Mouse (Mus musculus) CH12.LX (cell line): Measurements from ENCODE around the gene Nudc. TPM values are rescaled to one million over a fixed set of nuclear protein-coding genes. Genes with fewer than 3 reads are reported as not detected.

Experiments used
- DNase-seq: peaks from one replicate; pipeline ENCODE4 v3.0.0-alpha.2; 2013; ENCODE audit errors: extremely low read depth
- H3K27ac ChIP-seq: 2 replicates; pipeline ENCODE4 v1.5.1; 2012; ENCODE audit warnings: low read depth, mild to moderate bottlenecking, control low read depth, moderate library complexity; ENCODE audit not compliant: insufficient read depth
- H3K27me3 ChIP-seq: replicated peaks from 2 replicates; pipeline ENCODE3; 2012; ENCODE audit warnings: inconsistent platforms
- H3K36me3 ChIP-seq, 2 experiments: replicated peaks in 1 of 2; 2 replicates each; pipeline versions ENCODE3 to v1.6.1; 2012; ENCODE audit warnings: inconsistent platforms in 1 of 2, low read length in 1 of 2, mild to moderate bottlenecking in 1 of 2, mixed read lengths in 1 of 2, moderate library complexity in 1 of 2; ENCODE audit not compliant: control insufficient read depth in 1 of 2, insufficient read depth in 1 of 2
- H3K4me1 ChIP-seq, 2 experiments: 2 replicates each; pipeline ENCODE4 v1.6.1; 2012; ENCODE audit warnings: inconsistent platforms in 1 of 2, moderate library complexity in 1 of 2; ENCODE audit not compliant: insufficient read depth in 2 of 2, control insufficient read depth in 1 of 2
- H3K4me2 ChIP-seq: 2 replicates; pipeline ENCODE4 v1.6.1; 2012; ENCODE audit warnings: low read depth, mild to moderate bottlenecking, control low read depth; ENCODE audit not compliant: poor library complexity, insufficient read depth, severe bottlenecking
- H3K4me3 ChIP-seq, 3 experiments: fragments of 150-350 bp in 1 of 3; sonication (generic) in 1 of 3; replicated peaks in 1 of 3; 2 replicates each; pipeline versions ENCODE3 to v1.5.1; 2011 to 2012; ENCODE audit warnings: low read depth in 2 of 3, low read length in 2 of 3, mild to moderate bottlenecking in 2 of 3, moderate library complexity in 2 of 3, control low read depth in 1 of 3, improper control_type of control experiment in 1 of 3, inconsistent platforms in 1 of 3, mixed read lengths in 1 of 3; ENCODE audit not compliant: poor library complexity in 1 of 3
- H3K79me2 ChIP-seq: replicated peaks from 2 replicates; pipeline ENCODE4 v1.6.1; 2012; ENCODE audit warnings: mild to moderate bottlenecking, moderate library complexity; ENCODE audit not compliant: control insufficient read depth, poor library complexity, insufficient read depth, severe bottlenecking; ENCODE audit errors: extremely low read depth
- H3K9ac ChIP-seq: 2 replicates; pipeline ENCODE4 v1.6.1; 2012; ENCODE audit warnings: low read depth, mild to moderate bottlenecking, control low read depth, moderate library complexity; ENCODE audit not compliant: insufficient read depth
- H3K9me3 ChIP-seq: replicated peaks from 2 replicates; pipeline ENCODE3; 2012; ENCODE audit warnings: low read length, inconsistent platforms, mixed read lengths
- BHLHE40 ChIP-seq: IDR thresholded peaks from 2 replicates; pipeline ENCODE4 v1.6.1; 2011; ENCODE audit warnings: mild to moderate bottlenecking, low read depth, low read length, improper control_type of control experiment
- CHD1 ChIP-seq: IDR thresholded peaks from 2 replicates; pipeline ENCODE4 v1.6.1; 2012; ENCODE audit warnings: low read depth, low read length, improper control_type of control experiment, inconsistent platforms
- CHD2 ChIP-seq: IDR thresholded peaks from 2 replicates; pipeline ENCODE4 v1.6.1; 2011; ENCODE audit warnings: low read length, improper control_type of control experiment
- CTCF ChIP-seq, 2 experiments: IDR thresholded peaks in 1 of 2; conservative IDR thresholded peaks in 1 of 2; 2 replicates each; pipeline ENCODE4 v1.5.1; 2011 to 2012; ENCODE audit warnings: low read depth in 2 of 2, low read length in 2 of 2, improper control_type of control experiment in 1 of 2, inconsistent platforms in 1 of 2, mild to moderate bottlenecking in 1 of 2, moderate library complexity in 1 of 2
- E2F4 ChIP-seq: IDR thresholded peaks from 2 replicates; pipeline ENCODE4 v1.6.1; 2011; ENCODE audit warnings: low read depth, low read length, improper control_type of control experiment; ENCODE audit not compliant: insufficient replicate concordance
- ELF1 ChIP-seq: IDR thresholded peaks from 2 replicates; pipeline ENCODE4 v1.6.1; 2014; ENCODE audit warnings: low read depth, mild to moderate bottlenecking, inconsistent platforms, low read length, improper control_type of control experiment
- EP300 ChIP-seq: IDR thresholded peaks from 2 replicates; pipeline ENCODE4 v1.6.1; 2011; ENCODE audit warnings: low read length, improper control_type of control experiment
- ETS1 ChIP-seq: conservative IDR thresholded peaks from 2 replicates; pipeline ENCODE4 v1.6.1; 2012; ENCODE audit warnings: low read depth, mild to moderate bottlenecking, inconsistent platforms, low read length, improper control_type of control experiment, moderate library complexity
- GABPA ChIP-seq: IDR thresholded peaks from 2 replicates; pipeline ENCODE4 v1.6.1; 2012; ENCODE audit warnings: low read depth, low read length, improper control_type of control experiment, inconsistent platforms; ENCODE audit not compliant: insufficient replicate concordance
- HCFC1 ChIP-seq: IDR thresholded peaks from 2 replicates; pipeline ENCODE4 v1.6.1; 2012; ENCODE audit warnings: low read depth, mild to moderate bottlenecking, inconsistent platforms, low read length, improper control_type of control experiment
- IRF4 ChIP-seq: IDR thresholded peaks from 2 replicates; pipeline ENCODE4 v1.6.1; 2014; ENCODE audit warnings: low read depth, mild to moderate bottlenecking, inconsistent platforms, low read length, improper control_type of control experiment
- JUN ChIP-seq: IDR thresholded peaks from 2 replicates; pipeline ENCODE4 v1.6.1; 2011; ENCODE audit warnings: low read depth, mild to moderate bottlenecking, low read length, improper control_type of control experiment, moderate library complexity; ENCODE audit not compliant: insufficient read depth
- JUND ChIP-seq: conservative IDR thresholded peaks from 2 replicates; pipeline ENCODE4 v1.6.1; 2011; ENCODE audit warnings: low read depth, low read length, improper control_type of control experiment
- KAT2A ChIP-seq: IDR thresholded peaks from 2 replicates; pipeline ENCODE4 v1.6.1; 2012; ENCODE audit warnings: low read length, improper control_type of control experiment, inconsistent platforms; ENCODE audit not compliant: insufficient replicate concordance
- MAFK ChIP-seq: IDR thresholded peaks from 2 replicates; pipeline ENCODE4 v1.6.1; 2011; ENCODE audit warnings: low read length, improper control_type of control experiment; ENCODE audit not compliant: insufficient replicate concordance
- MAX ChIP-seq: IDR thresholded peaks from 2 replicates; pipeline ENCODE4 v1.6.1; 2011; ENCODE audit warnings: low read length, improper control_type of control experiment
- MAZ ChIP-seq: IDR thresholded peaks from 2 replicates; pipeline ENCODE4 v1.6.1; 2012; ENCODE audit warnings: low read depth, mild to moderate bottlenecking, inconsistent platforms, low read length, improper control_type of control experiment, moderate library complexity
- MEF2A ChIP-seq: IDR thresholded peaks from 2 replicates; pipeline ENCODE4 v1.6.1; 2014; ENCODE audit warnings: low read depth, mild to moderate bottlenecking, inconsistent platforms, low read length, improper control_type of control experiment, borderline replicate concordance
- MXI1 ChIP-seq: IDR thresholded peaks from 2 replicates; pipeline ENCODE4 v1.6.1; 2011; ENCODE audit warnings: mild to moderate bottlenecking, low read depth, low read length, improper control_type of control experiment
- MYC ChIP-seq: IDR thresholded peaks from 2 replicates; pipeline ENCODE4 v1.6.1; 2011; ENCODE audit warnings: low read depth, mild to moderate bottlenecking, improper control_type of control experiment, low read length
- NELFE ChIP-seq: IDR thresholded peaks from 2 replicates; pipeline ENCODE4 v1.6.1; 2011; ENCODE audit warnings: low read depth, low read length, improper control_type of control experiment
- NRF1 ChIP-seq: IDR thresholded peaks from 2 replicates; pipeline ENCODE4 v1.6.1; 2014; ENCODE audit warnings: low read depth, mild to moderate bottlenecking, inconsistent platforms, low read length, improper control_type of control experiment, moderate library complexity
- PAX5 ChIP-seq: IDR thresholded peaks from 2 replicates; pipeline ENCODE4 v1.6.1; 2012; ENCODE audit warnings: low read length, inconsistent platforms, mixed read lengths
- POLR2A ChIP-seq: IDR thresholded peaks from 2 replicates; pipeline ENCODE4 v1.6.1; 2011; ENCODE audit warnings: low read depth, mild to moderate bottlenecking, improper control_type of control experiment, low read length
- POLR2AphosphoS2 ChIP-seq: IDR thresholded peaks from 2 replicates; pipeline ENCODE4 v1.6.1; 2011; ENCODE audit warnings: low read depth, low read length, improper control_type of control experiment
- RAD21 ChIP-seq: IDR thresholded peaks from 2 replicates; pipeline ENCODE4 v1.6.1; 2011; ENCODE audit warnings: low read depth, mild to moderate bottlenecking, low read length, improper control_type of control experiment, moderate library complexity
- RCOR1 ChIP-seq: conservative IDR thresholded peaks from 2 replicates; pipeline ENCODE4 v1.6.1; 2012; ENCODE audit warnings: low read depth, mild to moderate bottlenecking, inconsistent platforms, low read length, improper control_type of control experiment
- SIN3A ChIP-seq: IDR thresholded peaks from 2 replicates; pipeline ENCODE4 v1.6.1; 2012; ENCODE audit warnings: low read length, improper control_type of control experiment, inconsistent platforms
- SMC3 ChIP-seq: IDR thresholded peaks from 2 replicates; pipeline ENCODE4 v1.6.1; 2011; ENCODE audit warnings: low read depth, low read length, improper control_type of control experiment
- TBP ChIP-seq: conservative IDR thresholded peaks from 2 replicates; pipeline ENCODE4 v1.6.1; 2011; ENCODE audit warnings: low read depth, low read length, improper control_type of control experiment
- TCF12 ChIP-seq: IDR thresholded peaks from 2 replicates; pipeline ENCODE4 v1.6.1; 2014; ENCODE audit warnings: low read depth, mild to moderate bottlenecking, inconsistent platforms, low read length, improper control_type of control experiment
- UBTF ChIP-seq: IDR thresholded peaks from 2 replicates; pipeline ENCODE4 v1.6.1; 2012; ENCODE audit warnings: low read depth, mild to moderate bottlenecking, inconsistent platforms, low read length, improper control_type of control experiment, moderate library complexity
- USF1 ChIP-seq: IDR thresholded peaks from 2 replicates; pipeline ENCODE4 v1.6.1; 2014; ENCODE audit warnings: low read depth, mild to moderate bottlenecking, inconsistent platforms, low read length, improper control_type of control experiment
- USF2 ChIP-seq: conservative IDR thresholded peaks from 2 replicates; pipeline ENCODE4 v1.6.1; 2011; ENCODE audit warnings: low read depth, low read length, improper control_type of control experiment
- ZC3H11A ChIP-seq: IDR thresholded peaks from 2 replicates; pipeline ENCODE4 v1.6.1; 2012; ENCODE audit warnings: low read depth, mild to moderate bottlenecking, inconsistent platforms, low read length, improper control_type of control experiment
- ZKSCAN1 ChIP-seq: IDR thresholded peaks from 2 replicates; pipeline ENCODE4 v1.6.1; 2012; ENCODE audit warnings: low read depth, inconsistent platforms, low read length, improper control_type of control experiment, borderline replicate concordance
- ZMIZ1 ChIP-seq: IDR thresholded peaks from 2 replicates; pipeline ENCODE4 v1.6.1; 2012; ENCODE audit warnings: low read depth, mild to moderate bottlenecking, inconsistent platforms, low read length, improper control_type of control experiment
- ZNF384 ChIP-seq: IDR thresholded peaks from 2 replicates; pipeline ENCODE4 v1.6.1; 2012; ENCODE audit warnings: low read depth, low read length, improper control_type of control experiment, inconsistent platforms
- dilution Hi-C: fragments of 300-500 bp; cut with MboI; formaldehyde crosslinking; loops from 2 replicates; pipeline ENCODE4 v1.14.3; 2020; ENCODE audit warnings: low sequenced_read_pairs; ENCODE audit not compliant: extremely low pct_unique_long_range_greater_than_20kb, extremely low pct_ligation_motif_present
- in situ Hi-C: fragments of 300-500 bp; cut with MboI; formaldehyde crosslinking; loops from 3 replicates; pipeline ENCODE4 v1.14.3; 2019; ENCODE audit warnings: low sequenced_read_pairs, low pct_ligation_motif_present, low pct_unique_long_range_greater_than_20kb, mixed read lengths
- polyA plus RNA-seq: library from polyadenylated mRNA; unstranded; fragments of >175 nt; gene quantifications from 2 replicates; pipeline ENCODE4 v1.2.1, GENCODE M21; 2012; ENCODE audit warnings: low read depth; ENCODE audit not compliant: insufficient read length
- total RNA-seq, 2 experiments: library from RNA; depleted of rRNA; stranded (reverse); fragments of 300-350 nt in 1 of 2; fragments of >200 nt in 1 of 2; gene quantifications; 2 replicates each; pipeline ENCODE4 v1.2.3; 2012 to 2014

Nudc gene
- total and polyA plus RNA-seq, 3 experiments, result 199 to 718 (median 408) TPM

GRCm38 (mm10) chr4:133574070-133574842 is 28.5 kb upstream of the Nudc start, which contains the start of gene Gpatch3:
Gene Gpatch3 (plus strand): TSS chr4:133574745.
- dilution Hi-C loops, result no loop called here
- H3K27me3 ChIP-seq, result no peaks in the 10 kb centered on the region
- H3K4me3 ChIP-seq, result peak within 1 kb of the TSS; percentile 80 to 91 (median 82)
- peak within 1 kb of the TSS; percentile 96 for H3K9ac ChIP-seq
- H3K27ac ChIP-seq, result peak within 1 kb of the TSS; percentile 93
- in situ Hi-C loops, result no loop called here
- peak; percentile 94 for DNase-seq
- H3K36me3 ChIP-seq, result peaks cover 13 to 25% of the 10 kb centered on the region in 2 experiments
- H3K79me2 ChIP-seq, result 0 out of 2 replicates have a peak, but pooled peaks cover 3% of the 10 kb centered on the region
- TF ChIP-seq ZC3H11A (no peak), CTCF (conservative IDR thresholded peaks at IDR 0.05 in 1 of 2, IDR thresholded peaks at IDR 0.05 in 1 of 2; ENCODE audit: low read depth in 2 of 2, low read length in 2 of 2) (peak; percentile 19 to 34; a peak in 3 of 4 replicates), CHD2 (peak; percentile 99), EP300 (no peak), POLR2AphosphoS2 (peak; percentile 80; the same call in 1 of the 2 replicates), ZNF384 (no peak), MAX (peak; percentile 78; the same call in 1 of the 2 replicates), CHD1 (no peak), NRF1 (peak; percentile 52; the same call in 1 of the 2 replicates), GABPA (no peak), JUN (no peak), TCF12 (peak; percentile 93), SMC3 (no peak), POLR2A (peak; percentile 85), BHLHE40 (peak; percentile 34; the same call in 1 of the 2 replicates), RCOR1 (no peak), MEF2A (no peak; the same call in 1 of the 2 replicates), JUND (no peak), PAX5 (no peak), MAZ (0 out of 2 replicates have a peak, but pooled peaks have one; percentile 37), ELF1 (peak; percentile 30; the same call in 1 of the 2 replicates), ZMIZ1 (peak; percentile 59), NELFE (peak; percentile 90), MXI1 (peak; percentile 78; the same call in 1 of the 2 replicates), RAD21 (no peak), UBTF (no peak), SIN3A (peak; percentile 97), IRF4 (no peak), KAT2A (0 out of 2 replicates have a peak, but pooled peaks have one; percentile 43), HCFC1 (peak; percentile 89), USF1 (peak; percentile 93), TBP (peak; percentile 90), MYC (0 out of 2 replicates have a peak, but pooled peaks have one; percentile 48), ZKSCAN1 (no peak), ETS1 (no peak), USF2 (peak; percentile 88), MAFK (no peak), E2F4 (no peak)
- peak within 1 kb of the TSS; percentile 55 for H3K4me2 ChIP-seq
- peaks cover 0 to 18% of the 10 kb centered on the region in 2 experiments; a peak in 3 of 4 replicates for H3K4me1 ChIP-seq
- peaks cover 2% of the 10 kb centered on the region for H3K9me3 ChIP-seq
